Mouse (Mus musculus) stomach, embryonic 15.5 days (tissue): ENCODE measurements around the gene Ptges3. TPM values are rescaled to one million over a fixed set of nuclear protein-coding genes. Genes with fewer than 3 reads are reported as not detected.
"Not testable (repeated sequence)": the region's sequence is repeated elsewhere in the genome, so short reads cannot be mapped to it uniquely, and the experiment has no call there.

ENCODE experiments used
- ATAC-seq: fragments of 200-750 bp; cut with Nextera tagmentation; 2 replicates; pipeline ENCODE4 v1.8.0; 2017; ENCODE audit warnings: low read depth, moderate number of reproducible peaks, moderate TSS enrichment; ENCODE audit not compliant: insufficient read depth, low FRiP score
- H3K27ac ChIP-seq: fragments of 300-500 bp; sonication (generic); 2 replicates; pipeline ENCODE4 v1.5.1; 2015; ENCODE audit warnings: mild to moderate bottlenecking, inconsistent platforms
- H3K27me3 ChIP-seq: fragments of 300-500 bp; sonication (generic); replicated peaks from 2 replicates; pipeline ENCODE4 v1.6.1; 2015; ENCODE audit warnings: inconsistent platforms
- H3K36me3 ChIP-seq: fragments of 300-500 bp; sonication (generic); 2 replicates; pipeline ENCODE4 v1.6.1; 2015; ENCODE audit warnings: inconsistent platforms
- H3K4me1 ChIP-seq: fragments of 300-500 bp; sonication (generic); 2 replicates; pipeline ENCODE4 v1.6.1; 2015; ENCODE audit warnings: inconsistent platforms
- H3K4me2 ChIP-seq: fragments of 300-500 bp; sonication (generic); 2 replicates; pipeline ENCODE4 v1.6.1; 2015; ENCODE audit warnings: mild to moderate bottlenecking, inconsistent platforms
- H3K4me3 ChIP-seq: fragments of 300-500 bp; sonication (generic); replicated peaks from 2 replicates; pipeline ENCODE4 v1.5.1; 2015; ENCODE audit warnings: inconsistent platforms
- H3K9ac ChIP-seq: fragments of 300-500 bp; sonication (generic); 2 replicates; pipeline ENCODE4 v1.6.1; 2015; ENCODE audit warnings: inconsistent platforms
- H3K9me3 ChIP-seq: fragments of 300-500 bp; sonication (generic); 2 replicates; pipeline ENCODE4 v1.6.1; 2016; ENCODE audit warnings: inconsistent platforms
- WGBS: fragments of 180-500 bp; shearing (Covaris S2); methylation state at CpG from one replicate; pipeline ENCODE4 v1.1.7; 2015; 5-methylcytosine and 5-hydroxymethylcytosine counted together
- polyA plus RNA-seq: library from polyadenylated mRNA; unstranded; fragments of >200 nt; fragmentation: Nextera tagmentation; extraction: Ambion mirVana; gene quantifications from 2 replicates; pipeline ENCODE4 v1.2.1, GENCODE M21; 2015

Gene Ptges3
- polyA plus RNA-seq, 1 experiment from 2014 or later = 529 TPM

DNA sequence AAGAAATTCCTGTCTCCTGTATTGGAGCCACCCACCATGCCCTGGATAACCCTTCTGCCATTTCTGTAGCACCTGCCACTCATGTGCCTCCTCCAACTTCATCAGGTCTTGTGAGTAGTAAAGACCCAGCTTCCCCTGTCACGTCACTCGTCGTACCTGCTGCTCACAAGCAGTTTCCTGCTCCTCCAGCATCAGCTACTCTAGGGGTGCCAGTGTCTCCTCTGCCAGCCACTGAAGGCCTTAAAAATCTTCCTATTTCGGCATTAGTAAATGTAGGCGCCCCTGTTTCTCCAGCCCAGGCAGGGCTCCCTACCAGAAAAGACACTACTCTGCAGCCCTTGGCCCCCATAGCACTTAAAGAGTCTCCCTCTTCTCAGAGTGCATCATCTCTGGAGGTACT is 18.5 kb upstream of the Ptges3 start:
- no peak overlapping the region for H3K4me3 ChIP-seq
- peaks cover 51% of the 10 kb centered on the region for H3K36me3 ChIP-seq
- H3K27me3 ChIP-seq = no peaks in the 10 kb centered on the region
- no peaks in the 10 kb centered on the region for H3K9me3 ChIP-seq
- no peak for ATAC-seq
- no peak overlapping the region for H3K9ac ChIP-seq
- peaks cover 39% of the 10 kb centered on the region for H3K4me1 ChIP-seq
- H3K4me2 ChIP-seq = no peak overlapping the region
- 91% methylated on average over 5 of the region's 5 CpGs for WGBS
- H3K27ac ChIP-seq = no peak overlapping the region

DNA sequence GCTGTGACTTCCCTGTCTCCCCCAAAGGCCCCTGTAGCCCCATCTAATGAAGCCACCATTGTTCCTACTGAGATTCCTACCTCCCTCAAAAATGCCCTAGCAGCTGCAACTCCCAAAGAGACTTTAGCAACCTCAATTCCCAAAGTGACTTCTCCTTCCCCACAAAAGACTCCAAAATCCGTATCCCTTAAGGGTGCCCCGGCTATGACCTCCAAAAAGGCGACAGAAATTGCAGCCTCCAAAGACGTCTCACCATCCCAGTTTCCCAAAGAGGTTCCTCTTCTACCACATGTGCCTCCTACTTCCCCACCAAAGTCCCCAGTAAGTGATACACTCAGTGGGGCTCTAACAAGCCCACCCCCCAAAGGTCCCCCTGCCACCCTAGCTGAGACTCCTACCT is 17.1 kb upstream of the Ptges3 start:
- H3K4me2 ChIP-seq = no peak overlapping the region
- peaks cover 39% of the 10 kb centered on the region for H3K4me1 ChIP-seq
- WGBS = 77% methylated on average over 4 of the region's 4 CpGs
- H3K9me3 ChIP-seq = no peaks in the 10 kb centered on the region
- H3K27ac ChIP-seq = no peak overlapping the region
- H3K36me3 ChIP-seq = peaks cover 64% of the 10 kb centered on the region
- no peaks in the 10 kb centered on the region for H3K27me3 ChIP-seq
- H3K9ac ChIP-seq = no peak overlapping the region
- no peak for ATAC-seq
- H3K4me3 ChIP-seq = no peak overlapping the region

DNA sequence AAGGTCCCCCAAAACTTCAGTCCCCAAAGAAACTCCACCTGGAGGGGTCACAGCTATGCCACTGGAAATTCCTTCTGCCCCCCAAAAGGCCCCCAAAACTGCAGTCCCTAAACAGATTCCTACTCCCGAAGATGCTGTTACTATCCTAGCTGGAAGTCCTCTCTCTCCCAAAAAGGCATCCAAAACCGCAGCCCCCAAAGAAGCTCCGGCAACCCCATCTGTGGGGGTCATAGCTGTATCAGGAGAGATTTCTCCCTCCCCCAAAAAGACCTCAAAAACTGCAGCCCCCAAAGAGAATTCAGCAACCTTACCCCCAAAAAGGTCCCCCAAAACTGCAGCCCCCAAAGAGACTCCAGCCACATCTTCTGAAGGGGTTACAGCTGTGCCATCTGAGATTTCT is 16.3 kb upstream of the Ptges3 start:
- Histone ChIP-seq H3K36me3 (peaks cover 69% of the 10 kb centered on the region), H3K9me3 (no peaks in the 10 kb centered on the region)
- 85% methylated on average over 3 of the region's 3 CpGs for WGBS

GRCm38 (mm10) chr10:128043041-128043835 is 15.5 kb upstream of the Ptges3 start:
- H3K27me3 ChIP-seq = no peaks in the 10 kb centered on the region
- no peak overlapping the region for H3K9ac ChIP-seq
- no peaks in the 10 kb centered on the region for H3K9me3 ChIP-seq
- no peak for ATAC-seq
- WGBS = 57% methylated on average over 3 of the region's 3 CpGs
- H3K4me3 ChIP-seq = no peak overlapping the region
- H3K4me1 ChIP-seq = peaks cover 36% of the 10 kb centered on the region
- H3K27ac ChIP-seq = no peak overlapping the region
- no peak overlapping the region for H3K4me2 ChIP-seq
- peaks cover 76% of the 10 kb centered on the region for H3K36me3 ChIP-seq

More for the DNA sequence above, 16.3 kb upstream of the Ptges3 start:
- no peak overlapping the region for H3K4me2 ChIP-seq
- peaks cover 39% of the 10 kb centered on the region for H3K4me1 ChIP-seq
- H3K9ac ChIP-seq = no peak overlapping the region
- no peak for ATAC-seq
- H3K27me3 ChIP-seq = no peaks in the 10 kb centered on the region
- no peak overlapping the region for H3K27ac ChIP-seq
- H3K4me3 ChIP-seq = no peak overlapping the region

DNA sequence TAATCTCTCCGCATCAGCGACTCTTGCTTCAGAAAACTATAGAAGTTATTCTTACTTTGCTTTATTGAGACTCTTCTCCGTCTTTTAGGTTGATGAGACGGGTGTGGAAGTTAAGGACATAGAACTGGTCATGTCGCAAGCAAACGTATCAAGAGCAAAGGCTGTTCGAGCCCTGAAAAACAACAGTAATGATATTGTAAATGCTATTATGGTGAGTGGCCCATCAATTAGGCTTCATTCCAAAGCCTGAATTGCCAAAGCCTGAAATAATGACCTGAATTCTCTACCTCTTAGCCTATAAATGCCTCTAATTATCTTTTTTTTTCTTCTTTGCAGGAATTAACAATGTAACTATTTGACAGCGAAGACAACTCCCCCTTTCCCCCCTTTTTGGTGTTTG is 10.6 kb upstream of the Ptges3 start:
- 93% methylated on average over 8 of the region's 8 CpGs for WGBS
- ATAC-seq = no peak
- Histone ChIP-seq H3K4me3 (no peak overlapping the region), H3K9me3 (no peaks in the 10 kb centered on the region), H3K27ac (no peak overlapping the region), H3K36me3 (peaks cover 66% of the 10 kb centered on the region), H3K4me1 (peaks cover 10% of the 10 kb centered on the region; the same call in 1 of the 2 replicates), H3K27me3 (no peaks in the 10 kb centered on the region), H3K4me2 (no peak overlapping the region), H3K9ac (no peak overlapping the region)

DNA sequence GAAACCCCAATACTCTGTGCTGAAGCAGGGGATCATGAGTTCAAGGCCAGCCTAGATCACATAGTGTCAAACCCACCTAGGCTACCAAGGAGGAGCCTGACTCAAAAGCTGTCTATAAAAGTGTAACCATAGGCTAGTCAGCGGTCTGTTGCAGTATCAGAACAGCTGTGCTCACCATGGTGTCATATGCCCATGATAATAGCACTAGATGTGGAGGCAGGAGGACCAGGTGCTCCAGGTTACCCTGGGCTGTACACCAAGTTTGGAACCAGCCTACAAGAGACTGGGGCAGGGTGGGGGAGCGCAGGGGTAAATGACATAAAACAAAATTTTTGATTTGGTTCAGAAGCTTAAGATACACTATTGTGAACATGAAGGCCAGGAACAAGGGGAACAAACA is 9.0 kb upstream of the Ptges3 start:
- Histone ChIP-seq H3K36me3 (peaks cover 52% of the 10 kb centered on the region), H3K27ac (no peak overlapping the region), H3K4me2 (no peak overlapping the region), H3K4me1 (peaks cover 3% of the 10 kb centered on the region; the same call in 1 of the 2 replicates), H3K9me3 (no peaks in the 10 kb centered on the region), H3K27me3 (no peaks in the 10 kb centered on the region), H3K9ac (no peak overlapping the region), H3K4me3 (no peak overlapping the region)
- ATAC-seq = no peak
- 100% methylated on average over 2 of the region's 2 CpGs for WGBS

DNA sequence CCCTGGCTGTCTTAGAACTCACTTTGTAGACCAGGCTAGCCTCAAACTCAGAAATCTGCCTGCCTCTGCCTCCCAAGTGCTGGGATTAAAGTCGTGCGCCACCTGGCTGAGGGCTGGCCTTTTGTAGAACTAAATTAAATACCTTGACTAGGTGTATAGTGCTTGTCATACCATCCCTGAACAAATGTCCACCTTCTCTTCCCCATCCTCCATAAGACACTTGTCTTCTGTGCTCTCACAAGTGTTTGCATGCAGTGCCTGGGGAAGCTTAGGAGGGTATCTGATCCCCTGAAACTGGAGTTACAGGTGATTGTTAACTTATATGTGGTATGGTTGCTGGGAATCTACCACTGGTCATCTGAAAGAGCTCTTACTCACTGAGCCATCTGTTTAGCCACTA is 8.4 kb upstream of the Ptges3 start:
- no peaks in the 10 kb centered on the region for H3K27me3 ChIP-seq
- no peak overlapping the region for H3K4me2 ChIP-seq
- H3K4me1 ChIP-seq = no peaks in the 10 kb centered on the region
- no peak overlapping the region for H3K27ac ChIP-seq
- 89% methylated on average over 2 of the region's 2 CpGs for WGBS
- peaks cover 48% of the 10 kb centered on the region for H3K36me3 ChIP-seq
- H3K9ac ChIP-seq = no peak overlapping the region
- ATAC-seq = no peak
- H3K9me3 ChIP-seq = no peaks in the 10 kb centered on the region
- no peak overlapping the region for H3K4me3 ChIP-seq

DNA sequence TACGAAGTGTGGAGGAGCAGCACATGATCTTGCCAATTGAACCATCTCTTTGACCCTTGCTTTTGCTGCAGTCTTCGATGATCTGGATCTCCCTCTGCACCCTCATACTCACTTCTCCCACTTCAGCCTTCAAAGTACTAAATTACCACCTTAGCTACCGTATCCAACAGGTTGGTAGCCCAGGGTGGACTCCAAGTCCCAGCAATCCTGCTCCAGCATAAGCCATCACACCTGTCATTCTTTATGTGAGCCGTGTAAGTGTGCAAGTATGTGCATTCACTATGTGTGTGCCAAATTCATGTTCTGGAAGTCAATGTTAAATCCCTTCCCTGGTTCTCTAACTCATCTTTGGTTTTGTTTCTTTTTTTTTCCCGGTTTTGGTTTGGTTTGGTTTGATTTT is 7.2 kb upstream of the Ptges3 start:
- Histone ChIP-seq H3K9me3 (no peaks in the 10 kb centered on the region), H3K36me3 (peaks cover 36% of the 10 kb centered on the region), H3K9ac (no peak overlapping the region), H3K27ac (no peak overlapping the region), H3K27me3 (no peaks in the 10 kb centered on the region), H3K4me1 (no peaks in the 10 kb centered on the region), H3K4me2 (no peak overlapping the region), H3K4me3 (no peak overlapping the region)
- ATAC-seq = no peak
- WGBS = 95% methylated on average over 5 of the region's 5 CpGs

- not testable (repeated sequence) for H3K9ac ChIP-seq, H3K4me2 ChIP-seq, H3K4me3 ChIP-seq, H3K9me3 ChIP-seq, H3K27ac ChIP-seq, ATAC-seq, H3K4me1 ChIP-seq, H3K27me3 ChIP-seq
- 96% methylated on average over 1 of the region's 2 CpGs for WGBS
- H3K36me3 ChIP-seq = peaks cover 32% of the 10 kb centered on the region
Measured at GRCm38 (mm10) chr10:128052136-128052535, 6.6 kb upstream of the Ptges3 start.

- no peak overlapping the region for H3K9ac ChIP-seq
- H3K27me3 ChIP-seq = no peaks in the 10 kb centered on the region
- no peaks in the 10 kb centered on the region for H3K9me3 ChIP-seq
- no peak overlapping the region for H3K4me3 ChIP-seq
- WGBS = 94% methylated on average over 8 of the region's 8 CpGs
- ATAC-seq = no peak
- H3K4me1 ChIP-seq = no peaks in the 10 kb centered on the region
- no peak overlapping the region for H3K4me2 ChIP-seq
- peaks cover 26% of the 10 kb centered on the region for H3K36me3 ChIP-seq
- no peak overlapping the region for H3K27ac ChIP-seq
Measured at GRCm38 (mm10) chr10:128053001-128053400, 5.8 kb upstream of the Ptges3 start.

GRCm38 (mm10) chr10:128058184-128058583 is 570 bp upstream of the Ptges3 start:
- Histone ChIP-seq H3K36me3 (0 out of 2 replicates have a peak, but pooled peaks cover 3% of the 10 kb centered on the region), H3K9ac (peak overlapping the region; percentile 61), H3K4me3 (peak overlapping the region; percentile 93), H3K27ac (peak overlapping the region; percentile 99), H3K4me2 (peak overlapping the region; percentile 81), H3K27me3 (no peaks in the 10 kb centered on the region), H3K4me1 (0 out of 2 replicates have a peak, but pooled peaks cover 5% of the 10 kb centered on the region), H3K9me3 (no peaks in the 10 kb centered on the region)
- no peak for ATAC-seq
- under 1% methylated on average over 18 of the region's 18 CpGs for WGBS

DNA sequence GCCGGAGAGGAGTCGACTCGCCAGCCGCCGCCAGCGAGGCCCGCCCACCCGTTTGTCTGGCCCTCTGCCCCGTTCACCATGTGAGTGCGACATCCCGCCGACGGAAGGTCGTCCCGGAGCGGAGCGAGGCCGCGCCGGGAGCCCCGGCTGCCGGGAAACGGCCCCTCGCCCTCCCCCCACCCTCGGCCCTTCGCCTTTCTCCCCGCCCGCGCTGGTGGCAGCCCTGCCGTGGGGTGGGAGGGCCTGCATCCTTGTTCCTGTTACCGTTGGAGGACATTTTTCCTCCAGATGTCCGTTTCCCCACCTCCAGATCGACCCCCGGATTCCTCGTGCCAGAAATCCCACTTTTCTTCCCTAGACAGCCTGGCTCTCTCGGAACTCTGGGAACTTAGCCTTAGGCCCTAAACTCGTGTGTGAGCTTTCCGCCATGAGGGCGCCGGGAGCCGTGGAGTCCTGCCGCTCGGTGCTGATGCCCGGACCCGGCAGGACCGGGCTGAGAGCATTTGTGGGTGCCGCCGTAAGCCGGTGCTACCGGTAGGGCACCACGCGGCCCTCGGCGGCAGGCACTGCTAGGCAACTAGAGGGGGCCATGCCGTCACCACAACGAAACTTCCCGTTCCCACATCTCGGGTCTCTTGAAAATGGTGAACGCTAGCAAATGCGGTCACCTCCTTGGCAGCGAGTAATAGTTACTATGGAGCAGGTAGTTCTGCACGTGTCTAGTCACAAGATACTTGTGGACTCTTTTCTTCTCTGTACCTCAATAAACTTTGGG is 640 bp downstream of the Ptges3 start:
- H3K9me3 ChIP-seq = no peaks in the 10 kb centered on the region
- WGBS = under 1% methylated on average over 61 of the region's 62 CpGs
- peak; percentile 53 for ATAC-seq
- peak overlapping the region; percentile 97 for H3K9ac ChIP-seq
- no peaks in the 10 kb centered on the region for H3K27me3 ChIP-seq
- 0 out of 2 replicates have a peak, but pooled peaks cover 5% of the 10 kb centered on the region for H3K4me1 ChIP-seq
- H3K36me3 ChIP-seq = 0 out of 2 replicates have a peak, but pooled peaks cover 3% of the 10 kb centered on the region
- H3K4me2 ChIP-seq = peak overlapping the region; percentile 65
- peak overlapping the region; percentile 93 for H3K4me3 ChIP-seq
- H3K27ac ChIP-seq = peak overlapping the region; percentile 99
